Mouse (Mus musculus) erythroid progenitor cell, adult 5-6 weeks (primary cell): ENCODE measurements around the gene Glt28d2. TPM values are rescaled to one million over a fixed set of nuclear protein-coding genes. Genes with fewer than 3 reads are reported as not detected.
"Not testable (repeated sequence)": the region's sequence is repeated elsewhere in the genome, so short reads cannot be mapped to it uniquely, and the experiment has no call there.

Experiments used
- ATAC-seq: replicated peaks from 2 replicates; pipeline ENCODE4 v1.8.0; 2016; ENCODE audit warnings: moderate number of reproducible peaks, mild to moderate bottlenecking, moderate TSS enrichment, inconsistent platforms; ENCODE audit not compliant: poor library complexity, low FRiP score, severe bottlenecking
- total RNA-seq, 2 experiments: library from RNA; stranded (forward) in 1 of 2; stranded (reverse) in 1 of 2; fragments of 150-400 nt in 1 of 2; fragments of 186-747, 209-891 nt in 1 of 2; gene quantifications; 2 replicates each; pipeline versions ENCODE4 v1.2.3 to v1.2.4; 2015 to 2017; ENCODE audit warnings: low replicate concordance in 2 of 2

Gene Glt28d2
- total RNA-seq (2015; ENCODE audit: low replicate concordance) (not detected in 2 replicates), total RNA-seq (2017; ENCODE audit: low replicate concordance) (not detected in 2 replicates)

GRCm38 (mm10) chr3:85887239-85887827 lies at the start of gene Glt28d2, which contains the start of gene Gm37240:
Gene Glt28d2, minus strand, starts transcription at chr3:85887516.
Gene Gm37240, minus strand, starts transcription at chr3:85887518.
- peak; percentile 91 for ATAC-seq

GRCm38 (mm10) chr3:85933586-85933985 lies 46.3 kb upstream of the Glt28d2 start:
- ATAC-seq: no peak

- ATAC-seq: no peak
Measured at GRCm38 (mm10) chr3:85931859-85932258, 44.5 kb upstream of the Glt28d2 start.

- ATAC-seq: no peak
Measured at GRCm38 (mm10) chr3:85930671-85931255, 43.4 kb upstream of the Glt28d2 start.

- ATAC-seq: no peak
Measured at GRCm38 (mm10) chr3:85929711-85930110, 42.4 kb upstream of the Glt28d2 start.

- no peak for ATAC-seq
Measured at GRCm38 (mm10) chr3:85928140-85928611, 40.9 kb upstream of the Glt28d2 start.

- ATAC-seq: no peak
Measured at GRCm38 (mm10) chr3:85927296-85927695, 40.0 kb upstream of the Glt28d2 start.

- ATAC-seq: peak; percentile 83
Measured at GRCm38 (mm10) chr3:85923954-85924945, 36.9 kb upstream of the Glt28d2 start.

- no peak for ATAC-seq
Measured at GRCm38 (mm10) chr3:85923343-85923742, 36.0 kb upstream of the Glt28d2 start.

GRCm38 (mm10) chr3:85922331-85922730 lies 35.0 kb upstream of the Glt28d2 start:
- ATAC-seq: no peak

- ATAC-seq: not testable (repeated sequence)
Measured at GRCm38 (mm10) chr3:85920671-85921070, 33.4 kb upstream of the Glt28d2 start.

GRCm38 (mm10) chr3:85917600-85917999 lies 30.3 kb upstream of the Glt28d2 start:
- ATAC-seq: no peak

GRCm38 (mm10) chr3:85914806-85915205 lies 27.5 kb upstream of the Glt28d2 start:
- ATAC-seq: no peak

GRCm38 (mm10) chr3:85907136-85907535 lies 19.8 kb upstream of the Glt28d2 start:
- no peak for ATAC-seq

GRCm38 (mm10) chr3:85904371-85904770 lies 17.1 kb upstream of the Glt28d2 start:
- ATAC-seq: no peak

- no peak for ATAC-seq
Measured at GRCm38 (mm10) chr3:85895020-85895419, 7.7 kb upstream of the Glt28d2 start.

- no peak for ATAC-seq
Measured at GRCm38 (mm10) chr3:85891571-85891970, 4.3 kb upstream of the Glt28d2 start.

GRCm38 (mm10) chr3:85888221-85888671 lies 930 bp upstream of the Glt28d2 start:
- no peak for ATAC-seq

- ATAC-seq: no peak
Measured at GRCm38 (mm10) chr3:85886636-85887238, 579 bp downstream of the Glt28d2 start.

GRCm38 (mm10) chr3:85885906-85886305 lies 1.4 kb downstream of the Glt28d2 start:
- no peak for ATAC-seq
